Mouse (Mus musculus) bone marrow, adult 2 months (tissue): ENCODE data around the gene Mcpt8. TPM values are rescaled to one million over a fixed set of nuclear protein-coding genes. Genes with fewer than 3 reads are reported as not detected.

Experiments used
- H3K27ac ChIP-seq: fragments of 200-500 bp; 2 replicates; pipeline ENCODE4 v1.5.1; 2012; ENCODE audit warnings: low read depth, mild to moderate bottlenecking, control low read depth, inconsistent platforms, low read length; ENCODE audit not compliant: control insufficient read depth, poor library complexity, insufficient read depth
- H3K4me1 ChIP-seq: fragments of 200-500 bp; 2 replicates; pipeline ENCODE4 v1.6.1; 2011; ENCODE audit warnings: low read length; ENCODE audit not compliant: control insufficient read depth, insufficient read depth
- H3K4me3 ChIP-seq: fragments of 200-500 bp; replicated peaks from 2 replicates; pipeline ENCODE3; 2011; ENCODE audit warnings: mild to moderate bottlenecking, low read depth, low read length, control low read depth; ENCODE audit not compliant: control insufficient read depth
- CTCF ChIP-seq: fragments of 200-500 bp; IDR thresholded peaks from 2 replicates; pipeline ENCODE4 v1.5.1; 2011; ENCODE audit warnings: low read length, control low read depth; ENCODE audit not compliant: control insufficient read depth, insufficient read depth
- POLR2A ChIP-seq: fragments of 200-500 bp; IDR thresholded peaks from 2 replicates; pipeline ENCODE4 v1.6.1; 2011; ENCODE audit warnings: low read depth, mild to moderate bottlenecking, control low read depth, low read length, borderline replicate concordance; ENCODE audit not compliant: control insufficient read depth
- WGBS: fragments of 180-500 bp; shearing (Covaris S2); methylation state at CpG from one replicate; pipeline ENCODE4 v1.1.7; 2018; 5-methylcytosine and 5-hydroxymethylcytosine counted together
- polyA plus RNA-seq: library from polyadenylated mRNA; stranded (reverse); fragments of >200 nt; gene quantifications from 2 replicates; pipeline ENCODE4 v1.2.4, GENCODE M21; 2011; ENCODE audit warnings: low replicate concordance; ENCODE audit not compliant: missing spikeins, insufficient read depth, insufficient read length

Gene Mcpt8
- polyA plus RNA-seq, 1 experiment, result 51.6 TPM

- Histone ChIP-seq H3K27ac (no peak overlapping the region), H3K4me1 (no peaks in the 10 kb centered on the region), H3K4me3 (no peak overlapping the region)
- 13% methylated on average over 2 of the region's 2 CpGs for WGBS
- no peak for TF ChIP-seq CTCF
- TF ChIP-seq POLR2A, result no peak
Observed at GRCm38 (mm10) chr14:56034433-56034832, 50.6 kb downstream of the Mcpt8 start.

Other genes with a start within 250 kb of the Mcpt8 start
- 0.93 and 1.3 TPM in 2 replicates for gene Nynrin, start 231.3 kb downstream of the Mcpt8 start, polyA plus RNA-seq
- not detected in 2 replicates for gene Cbln3, start 200.9 kb downstream of the Mcpt8 start, polyA plus RNA-seq
- gene Khnyn, start 200.3 kb downstream of the Mcpt8 start, polyA plus RNA-seq, result 12.6 and 28.3 TPM in 2 replicates
- 3.0 and 3.1 TPM in 2 replicates for gene Sdr39u1, start 185.0 kb downstream of the Mcpt8 start, polyA plus RNA-seq
- not detected in 2 replicates for gene Cma1, start 140.6 kb downstream of the Mcpt8 start, polyA plus RNA-seq
- not detected in 2 replicates for gene Cma2, start 134.3 kb downstream of the Mcpt8 start, polyA plus RNA-seq
- gene Mcpt1, start 67.3 kb downstream of the Mcpt8 start, polyA plus RNA-seq, result not detected in 2 replicates
- not detected in 2 replicates for gene Mcpt9, start 54.8 kb downstream of the Mcpt8 start, polyA plus RNA-seq
- gene Mcpt2, start 43.2 kb downstream of the Mcpt8 start, polyA plus RNA-seq, result not detected in 2 replicates
- not detected in 2 replicates for gene Mcpt4, start 23.0 kb downstream of the Mcpt8 start, polyA plus RNA-seq
- gene Ctsg, start 17.3 kb upstream of the Mcpt8 start, polyA plus RNA-seq, result 26.7 and 86.1 TPM in 2 replicates
- not detected in 2 replicates for gene Gzme, start 35.4 kb upstream of the Mcpt8 start, polyA plus RNA-seq
- gene Gzmd, start 47.3 kb upstream of the Mcpt8 start, polyA plus RNA-seq, result not detected in 2 replicates
- gene Gzmg, start 74.3 kb upstream of the Mcpt8 start, polyA plus RNA-seq, result not detected in 2 replicates
- gene Gzmn, start 89.3 kb upstream of the Mcpt8 start, polyA plus RNA-seq, result not detected in 2 replicates
- not detected in 2 replicates for gene Gzmf, start 126.1 kb upstream of the Mcpt8 start, polyA plus RNA-seq
- gene Gzmc, start 149.4 kb upstream of the Mcpt8 start, polyA plus RNA-seq, result not detected in 2 replicates
- not detected in 2 replicates for gene Gzmb, start 177.0 kb upstream of the Mcpt8 start, polyA plus RNA-seq